Mouse (Mus musculus): Measurements from ENCODE around the gene Mcm2.

Mcm2 gene

GRCm38 (mm10) chr6:88898534-88899048, at the start of gene Mcm2:
Gene Mcm2 (minus strand): TSS chr6:88898780.
- peak; percentile 95 to 98 for DNase-seq

DNA sequence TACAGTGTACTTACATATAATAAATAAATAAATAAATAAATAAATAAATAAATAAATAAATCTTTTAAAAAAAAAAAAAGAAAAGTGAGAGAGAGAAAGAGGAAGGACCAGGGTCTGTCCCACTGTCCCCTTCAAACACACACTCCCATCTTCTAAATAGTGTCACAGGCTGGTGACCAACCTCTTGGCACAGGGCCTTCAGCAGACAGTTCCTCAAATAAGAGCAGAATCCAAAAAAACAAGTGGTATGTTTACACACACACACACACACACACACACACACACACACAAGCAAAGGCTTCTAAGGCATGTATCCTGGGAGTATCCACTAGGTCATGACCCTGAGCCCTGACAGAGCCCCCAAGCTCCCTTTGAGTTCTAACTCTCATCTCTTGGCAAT, 49.2 kb upstream of the Mcm2 start:
- no peak for DNase-seq

- no peak for DNase-seq
These were observed 47.9 kb upstream of the Mcm2 start for GRCm38 (mm10) chr6:88946442-88946841.

- no peak for DNase-seq
These were observed 45.1 kb upstream of the Mcm2 start for GRCm38 (mm10) chr6:88943666-88944065.

DNA sequence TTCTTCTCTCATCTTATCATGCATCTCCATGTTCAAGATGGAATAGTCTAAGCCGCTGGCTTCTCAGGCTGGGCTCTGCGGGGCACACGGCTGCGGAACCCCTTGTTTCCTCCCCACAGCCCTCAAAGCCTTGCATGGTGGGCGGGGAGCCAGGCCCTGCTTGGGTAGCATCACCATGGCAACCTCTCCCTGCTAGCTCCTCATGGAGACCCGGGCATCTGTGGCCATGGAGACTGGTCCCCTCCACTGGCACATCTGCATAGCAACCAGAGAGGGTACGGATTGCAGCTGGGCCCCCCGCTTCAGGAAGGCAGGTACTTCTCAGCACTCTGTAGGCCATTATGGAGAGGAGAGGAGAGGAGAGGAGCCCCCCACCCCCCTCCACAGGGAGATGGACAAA, 44.0 kb upstream of the Mcm2 start:
- no peak for DNase-seq

GRCm38 (mm10) chr6:88941628-88942027, 43.0 kb upstream of the Mcm2 start:
- peak in 1 of 2 experiments; percentile 42 for DNase-seq

GRCm38 (mm10) chr6:88940090-88940916, 41.7 kb upstream of the Mcm2 start:
- peak; percentile 60 to 70 for DNase-seq

GRCm38 (mm10) chr6:88939281-88940089, 40.9 kb upstream of the Mcm2 start:
- no peak for DNase-seq

- no peak for DNase-seq
These were observed 40.1 kb upstream of the Mcm2 start for GRCm38 (mm10) chr6:88938664-88939055.

DNA sequence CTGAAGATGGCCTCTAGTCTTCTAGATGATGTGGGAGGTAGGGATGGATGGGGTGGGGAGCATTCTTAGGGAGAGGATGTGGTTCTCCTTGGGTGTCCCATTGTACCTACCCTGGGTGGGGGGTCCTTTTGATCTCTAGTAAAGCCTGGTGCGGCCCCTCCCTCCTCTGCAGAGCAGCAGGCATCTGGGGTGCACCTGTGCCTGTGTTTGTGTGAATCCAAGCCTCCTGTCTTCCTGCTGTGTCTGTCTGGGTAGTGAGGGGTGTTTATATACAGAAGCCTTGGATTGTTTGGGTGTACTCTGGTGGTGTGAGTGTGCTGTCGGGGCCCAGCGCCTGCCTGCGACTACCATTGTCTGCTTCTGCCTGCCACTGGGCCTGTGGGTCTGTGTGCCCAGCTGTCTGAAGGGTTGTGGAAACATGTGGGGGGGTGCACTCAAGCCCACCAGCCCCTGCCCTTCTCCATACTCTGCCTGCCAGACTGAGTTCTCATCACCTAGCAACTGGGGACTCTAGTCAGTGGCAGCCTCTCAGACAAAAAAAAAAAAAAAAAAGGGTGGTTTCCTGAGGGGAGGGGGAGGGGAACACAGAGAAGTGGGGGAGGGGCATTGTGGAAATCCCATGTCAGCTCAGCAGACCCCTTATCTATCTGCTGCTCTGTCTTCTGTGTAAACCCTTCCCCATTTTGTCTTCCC, 39.5 kb upstream of the Mcm2 start:
- DNase-seq: no peak

DNA sequence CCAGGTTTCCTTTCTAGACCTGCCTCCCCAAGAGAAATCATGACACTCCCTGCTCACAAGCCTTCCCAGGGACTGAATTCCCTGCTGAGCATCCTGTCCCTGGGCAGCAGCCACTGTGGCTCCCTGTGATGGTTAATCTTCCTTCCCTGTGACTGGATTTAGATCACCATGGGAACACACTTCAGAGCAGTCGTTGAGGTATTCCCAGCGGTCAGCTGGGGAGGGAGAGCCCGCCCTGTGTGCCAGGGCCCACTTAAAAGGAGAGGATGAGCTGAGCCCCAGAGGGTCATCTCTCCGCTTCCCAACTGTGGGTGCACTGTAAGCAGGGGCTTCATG, 38.6 kb upstream of the Mcm2 start:
- DNase-seq: no peak

DNA sequence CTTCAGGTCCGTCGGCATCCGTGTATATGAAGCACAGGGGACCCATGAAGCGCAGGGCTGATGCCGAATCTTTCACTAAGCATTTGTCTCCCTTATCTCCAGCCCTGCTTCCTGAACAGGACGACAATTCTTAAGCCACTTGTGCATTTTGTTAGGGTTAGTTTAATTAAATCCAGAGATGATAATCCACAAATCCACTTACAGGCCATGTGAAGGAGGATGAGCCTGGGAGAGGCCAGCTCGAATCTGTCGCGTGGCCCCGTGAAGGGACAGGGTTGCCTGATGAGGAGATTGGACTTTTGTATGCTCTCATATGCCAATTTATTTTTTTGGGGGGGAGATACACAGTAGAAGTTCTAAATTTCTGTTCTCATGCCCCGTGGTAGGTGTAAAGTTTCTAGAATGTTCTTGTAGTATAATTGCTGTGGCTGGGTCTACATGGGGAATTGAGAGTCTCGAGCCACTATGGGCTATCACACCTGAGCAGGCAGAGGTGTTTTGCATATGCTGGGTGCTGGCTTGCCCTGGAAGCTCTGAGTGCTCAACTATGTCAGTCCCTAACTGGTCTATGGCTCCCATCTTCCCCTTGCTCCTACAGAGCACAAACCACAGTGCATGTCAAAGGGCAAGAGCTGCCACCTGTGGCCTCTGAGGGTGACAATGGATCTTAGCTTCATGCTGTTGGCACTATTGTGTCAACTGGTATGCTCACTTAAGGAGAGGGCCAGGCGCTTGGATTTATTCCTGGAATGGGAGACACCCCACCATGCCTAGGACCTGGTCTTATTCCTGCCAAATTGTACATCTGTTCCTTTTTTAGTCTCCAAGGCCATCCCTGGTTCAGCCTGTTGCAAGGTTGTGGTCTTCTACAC, 38.0 kb upstream of the Mcm2 start:
- no peak for DNase-seq

- peak in 1 of 2 experiments; percentile 56 for DNase-seq
These were observed 37.2 kb upstream of the Mcm2 start for GRCm38 (mm10) chr6:88935735-88936276.

DNA sequence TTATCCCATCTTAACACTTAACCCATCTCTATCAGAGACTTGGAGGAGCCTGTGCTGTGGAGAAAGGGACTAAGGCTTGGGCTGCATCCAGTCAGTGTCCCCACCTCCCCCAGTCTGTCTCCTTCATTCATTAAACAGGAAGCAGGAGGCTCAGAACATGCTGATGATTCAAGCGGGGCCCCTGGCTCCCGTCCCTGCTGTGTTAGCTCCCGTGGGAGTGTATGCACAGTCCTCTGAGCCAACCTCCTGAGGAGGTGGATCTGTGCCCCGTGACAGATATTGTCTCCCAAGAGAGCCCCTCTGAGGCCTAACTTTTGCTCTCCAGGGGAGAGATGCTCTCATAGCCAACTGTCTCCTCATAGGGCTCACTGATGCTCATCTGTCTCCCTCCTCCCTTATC, 36.2 kb upstream of the Mcm2 start:
- DNase-seq: peak; percentile 51 to 75

- no peak for DNase-seq
These were observed 35.6 kb upstream of the Mcm2 start for GRCm38 (mm10) chr6:88934132-88934531.

DNA sequence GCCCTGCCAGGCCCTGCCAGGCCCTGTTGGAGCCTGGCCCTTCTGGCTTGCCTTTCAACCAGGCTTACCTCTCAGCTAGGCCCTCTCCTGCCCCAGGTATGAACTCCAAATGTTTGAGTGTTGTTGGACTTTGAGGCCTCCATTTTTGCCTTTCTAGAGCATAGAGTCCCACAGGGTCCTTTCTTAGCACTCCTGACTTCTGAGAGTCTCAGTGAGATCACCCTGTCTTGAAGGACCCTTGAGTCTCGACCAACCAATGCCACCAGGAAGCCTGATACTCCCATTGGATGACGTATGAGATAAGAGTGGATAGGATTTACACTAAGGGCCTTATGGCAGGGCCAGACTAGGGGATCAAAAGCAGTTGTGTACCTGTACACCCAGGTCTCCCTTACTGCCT, 32.9 kb upstream of the Mcm2 start:
- peak in 1 of 2 experiments; percentile 41 for DNase-seq

DNA sequence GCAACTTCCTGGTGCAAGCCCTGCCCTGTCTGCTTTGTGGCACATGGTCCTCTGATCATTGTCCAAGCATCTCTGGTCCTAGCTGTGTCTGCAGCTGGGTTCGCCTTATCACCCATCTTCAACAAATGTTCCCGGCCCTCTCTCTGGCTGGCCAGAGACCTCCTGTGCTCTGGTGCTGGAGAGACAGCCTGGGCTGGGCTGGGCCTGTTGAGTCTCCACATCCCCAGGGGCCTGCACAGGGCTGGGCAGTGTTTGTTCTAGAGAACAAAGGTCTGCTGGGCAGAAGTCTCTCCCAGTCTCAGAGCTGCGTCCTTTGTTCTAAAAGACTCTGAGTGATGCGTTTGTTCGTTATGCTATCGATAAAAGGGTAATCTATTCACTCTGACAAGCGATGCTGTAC, 31.5 kb upstream of the Mcm2 start:
- DNase-seq: peak in 1 of 2 experiments; percentile 54

GRCm38 (mm10) chr6:88929451-88929850, 30.9 kb upstream of the Mcm2 start:
- DNase-seq: no peak

DNA sequence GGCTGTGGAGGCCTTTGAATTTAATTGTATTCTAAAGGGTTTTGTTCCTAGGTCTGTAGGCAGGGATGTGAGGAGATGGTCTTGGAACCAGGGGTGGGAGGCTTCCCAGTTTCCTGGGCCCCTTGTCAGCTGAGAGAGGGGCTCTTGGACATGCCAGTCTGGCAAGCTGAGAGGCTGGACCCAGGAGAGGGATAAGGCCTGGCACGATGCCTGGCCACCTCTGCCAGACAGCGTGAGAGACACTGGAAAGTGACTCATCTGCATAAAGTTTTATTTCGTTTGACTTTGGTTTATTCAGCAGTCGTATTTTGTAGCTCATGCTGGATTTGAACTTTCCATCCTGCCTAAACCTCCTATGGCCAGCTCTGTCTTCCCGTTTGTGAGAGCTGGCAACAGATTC, 30.0 kb upstream of the Mcm2 start:
- no peak for DNase-seq

DNA sequence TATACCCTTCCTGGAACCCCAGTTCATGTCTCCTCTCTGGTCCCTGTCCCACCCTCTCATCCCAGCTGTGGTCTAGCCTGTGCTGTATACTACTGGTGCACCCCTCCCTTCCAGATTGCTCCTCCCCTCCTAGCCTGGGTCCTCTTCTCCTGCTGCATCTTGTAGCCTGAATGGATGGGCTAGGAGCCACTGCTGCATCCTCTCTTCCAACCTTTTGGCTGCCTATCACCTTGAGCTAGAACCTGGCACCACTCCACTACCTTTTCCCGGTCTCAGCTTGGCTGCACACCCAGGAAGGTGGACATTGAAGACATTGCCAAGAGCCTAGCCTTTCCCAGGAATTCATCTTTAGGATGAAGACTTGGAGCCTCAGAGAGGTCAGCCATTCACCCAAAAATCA, 29.4 kb upstream of the Mcm2 start:
- no peak for DNase-seq

GRCm38 (mm10) chr6:88927595-88927994, 29.0 kb upstream of the Mcm2 start:
- peak; percentile 67 to 77 for DNase-seq

- peak; percentile 64 to 77 for DNase-seq
These were observed 28.3 kb upstream of the Mcm2 start for GRCm38 (mm10) chr6:88926870-88927269.
